Mouse (Mus musculus): ENCODE results near the gene Gm26965. TPM values are rescaled to one million over a fixed set of nuclear protein-coding genes. Genes with fewer than 3 reads are reported as not detected.
"Not testable (repeated sequence)": the region's sequence is repeated elsewhere in the genome, so short reads cannot be mapped to it uniquely, and the experiment has no call there.

The Gm26965 gene
- total RNA-seq, 2 experiments from 2014 or later: 1.5 TPM; not detected in 1

- H3K4me3 ChIP-seq: no peak overlapping the region
- 0 out of 2 replicates have a peak, but pooled peaks have one; percentile 11 for TF ChIP-seq CTCF (conservative IDR thresholded peaks at IDR 0.05)
- no peak overlapping the region for H3K27ac ChIP-seq
- DNase-seq (ENCODE audit: low spot score in 2 of 2): no peak
Measured at GRCm38 (mm10) chr13:67481528-67481927, 44.4 kb downstream of the Gm26965 start.

GRCm38 (mm10) chr13:67469274-67469673, 56.7 kb downstream of the Gm26965 start:
- DNase-seq (ENCODE audit: low spot score in 2 of 2): no peak
- H3K4me3 ChIP-seq: no peak overlapping the region
- H3K27ac ChIP-seq: no peak overlapping the region
- TF ChIP-seq CTCF (conservative IDR thresholded peaks at IDR 0.05): no peak

DNA sequence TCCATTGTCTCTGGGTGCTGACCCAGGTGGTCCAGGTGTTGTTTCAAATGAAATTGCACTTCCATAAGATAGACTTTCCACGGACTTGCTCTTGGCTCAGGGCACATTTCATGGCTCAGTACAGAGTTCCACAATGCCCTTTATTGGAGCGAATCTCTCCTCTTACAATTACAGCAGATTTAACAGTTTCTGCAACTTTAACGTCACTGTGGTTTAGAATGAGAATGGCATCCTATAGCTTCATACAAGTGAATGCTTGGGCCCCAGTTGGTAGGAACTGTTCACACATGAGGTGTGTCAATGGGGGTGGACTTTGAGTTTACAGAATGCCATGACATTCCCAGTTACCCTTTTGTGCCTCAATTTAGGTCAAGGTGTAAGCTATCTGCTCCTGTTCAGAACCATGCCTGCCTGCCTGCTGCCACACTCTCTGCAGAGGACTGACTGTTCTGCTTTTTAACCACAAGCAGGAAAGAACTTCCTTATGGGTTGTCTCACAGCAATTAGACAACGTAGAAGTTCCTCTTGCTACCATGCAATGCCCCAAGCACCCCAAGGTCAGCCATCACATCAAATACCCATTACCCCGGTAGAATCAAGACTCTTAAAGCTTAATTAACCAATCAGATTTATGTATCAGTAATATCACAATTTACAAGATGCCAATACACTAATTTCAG, 62.3 kb downstream of the Gm26965 start:
- not testable (repeated sequence) for H3K4me3 ChIP-seq; DNase-seq (ENCODE audit: low spot score in 2 of 2)

GRCm38 (mm10) chr13:67452021-67452309, 74.0 kb downstream of the Gm26965 start:
- no peak for DNase-seq (ENCODE audit: low spot score in 2 of 2)
- Histone ChIP-seq H3K27ac (peak overlapping the region; percentile 71), H3K4me3 (peak overlapping the region; percentile 73)
- TF ChIP-seq CTCF (conservative IDR thresholded peaks at IDR 0.05): no peak

More for the DNA sequence above, 62.3 kb downstream of the Gm26965 start:
- H3K27ac ChIP-seq: not testable (repeated sequence)

DNA sequence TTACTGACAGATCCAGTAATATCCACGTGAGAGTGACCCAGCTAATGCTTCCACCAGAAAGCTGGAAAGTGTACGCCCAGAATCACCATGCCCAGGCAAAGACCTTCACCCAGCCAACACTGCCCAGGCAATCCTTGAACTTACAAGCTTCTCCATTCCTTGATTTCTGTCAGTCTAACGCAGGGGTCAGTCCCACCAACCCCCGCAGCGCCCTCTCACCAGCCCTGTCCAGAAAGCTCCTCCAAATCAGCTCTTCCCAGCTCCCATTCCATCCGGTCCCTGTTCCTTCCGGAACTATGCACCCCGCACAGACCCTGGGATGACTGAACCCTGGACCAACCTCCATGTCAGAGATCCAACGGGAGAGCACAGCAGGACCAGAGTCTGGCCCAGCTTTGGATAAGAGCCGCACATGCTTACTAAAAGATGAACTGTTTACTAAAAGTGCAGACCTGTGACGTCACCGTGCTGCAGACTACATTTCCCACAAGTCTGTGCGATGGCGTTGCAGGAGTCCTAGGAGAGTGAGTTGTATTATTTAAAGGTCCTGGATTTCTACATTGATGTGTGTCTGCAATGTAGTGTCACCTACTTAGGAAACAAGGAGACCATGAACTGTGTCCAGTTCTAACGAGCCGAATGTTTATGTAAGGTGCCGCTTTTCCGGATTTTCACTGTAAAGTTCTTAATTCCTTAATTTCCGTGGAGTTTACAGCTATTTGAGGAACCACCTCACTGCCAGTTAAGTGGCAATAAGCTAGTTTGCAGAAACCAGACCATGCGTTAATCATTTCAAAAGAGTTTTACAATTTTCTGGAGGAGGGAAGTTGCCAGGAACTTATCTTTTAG, 74.6 kb downstream of the Gm26965 start, which contains the start of gene Zfp874a:
Zfp874a (minus strand) TSS at position 453 of the 849 bp plus-strand sequence.
- Histone ChIP-seq H3K4me3 (peak within 1 kb of the TSS; percentile 73), H3K27ac (peak within 1 kb of the TSS; percentile 71)
- DNase-seq (ENCODE audit: low spot score in 2 of 2): peak; percentile 87 to 95
- TF ChIP-seq CTCF (conservative IDR thresholded peaks at IDR 0.05): no peak

Other genes with a start within 250 kb of the Gm26965 start
- gene Zfp458, start 247.7 kb downstream of the Gm26965 start, total RNA-seq (2021): 10 to 100 TPM; 19.9 to 22.2 TPM
- 1 to 10 TPM; 4.0 to 6.5 TPM for gene Zfp457, start 219.7 kb downstream of the Gm26965 start, total RNA-seq (2021)
- 1 to 10 TPM; 3.2 to 4.9 TPM for gene Zfp595, start 193.6 kb downstream of the Gm26965 start, total RNA-seq (2021)
- gene Gm28044, start 165.6 kb downstream of the Gm26965 start, total RNA-seq (2021): under 1 TPM; 0.81 to 0.82 TPM
- gene Zfp953, start 165.5 kb downstream of the Gm26965 start, total RNA-seq (2021): 1 to 10 TPM; 1.0 to 1.2 TPM
- gene Gm28041, start 150.4 kb downstream of the Gm26965 start, total RNA-seq (2021): under 1 TPM in 1 of 2 experiments, not detected in 1; 0.72 TPM
- under 1 TPM; 0.52 to 0.59 TPM for gene Zfp456, start 150.3 kb downstream of the Gm26965 start, total RNA-seq (2021)
- gene Zfp429, start 126.3 kb downstream of the Gm26965 start, total RNA-seq (2021): 1 to 10 TPM; 3.5 to 4.0 TPM
- 1 to 10 TPM; 1.8 to 2.8 TPM for gene Zfp459, start 104.7 kb downstream of the Gm26965 start, total RNA-seq (2021)
- gene Zfp874a, start 74.5 kb downstream of the Gm26965 start, total RNA-seq (2021): 10 to 100 TPM; 11.8 TPM
- 10 to 100 TPM; 15.1 to 15.7 TPM for gene Zfp874b, start 41.9 kb downstream of the Gm26965 start, total RNA-seq (2021)
- 1 to 10 TPM; 9.2 to 9.3 TPM for gene Zfp58, start 25.6 kb downstream of the Gm26965 start, total RNA-seq (2021)
- gene Zfp87, start within 50 bp of the Gm26965 start, total RNA-seq (2021): 10 to 100 TPM; 19.8 to 23.4 TPM
- 10 to 100 TPM in 1 of 2 experiments, 1 to 10 TPM in 1; 8.5 to 10.8 TPM for gene Zfp748, start 27.7 kb upstream of the Gm26965 start, total RNA-seq (2021)
- gene Zfp729b, start 83.6 kb upstream of the Gm26965 start, total RNA-seq (2021): 10 to 100 TPM in 1 of 2 experiments, 1 to 10 TPM in 1; 9.1 to 10.2 TPM
- 1 to 10 TPM in 1 of 2 experiments, not detected in 1; 1.6 TPM for gene Gm49345, start 111.6 kb upstream of the Gm26965 start, total RNA-seq (2021)
- 1 to 10 TPM; 9.3 to 9.9 TPM for gene Zfp729a, start 111.6 kb upstream of the Gm26965 start, total RNA-seq (2021)
- gene Zfp738, start 160.9 kb upstream of the Gm26965 start, total RNA-seq (2021): 10 to 100 TPM; 25.3 to 25.8 TPM
- gene Zfp65, start 203.0 kb upstream of the Gm26965 start, total RNA-seq (2021): 10 to 100 TPM; 13.5 to 14.0 TPM
- 1 to 10 TPM; 6.6 to 7.0 TPM for gene Zfp85, start 229.1 kb upstream of the Gm26965 start, total RNA-seq (2021)

Data from layer of hippocampus, adult 2 months (tissue).